Mouse (Mus musculus) midbrain, embryonic 12.5 days (tissue): ENCODE measurements at regions not wholly inside any gene's neighbourhood (a gene's known extent, or its start where the extent isn't known, plus 50 kb on each side); places are given as distances from the start of the nearest gene placed in this dataset.

Experiments used
- ATAC-seq: fragments of 200-750 bp; cut with Nextera tagmentation; 2 replicates; pipeline ENCODE4 v1.8.0; 2017; ENCODE audit warnings: low read depth, moderate TSS enrichment, moderate library complexity; ENCODE audit not compliant: low FRiP score
- H3K27ac ChIP-seq: fragments of 300-500 bp; sonication (generic); replicated peaks from 2 replicates; pipeline ENCODE4 v1.5.1; 2016; ENCODE audit warnings: mild to moderate bottlenecking
- H3K27me3 ChIP-seq: fragments of 300-500 bp; sonication (generic); 2 replicates; pipeline ENCODE4 v1.6.1; 2016; ENCODE audit warnings: mild to moderate bottlenecking
- H3K36me3 ChIP-seq: fragments of 300-500 bp; sonication (generic); 2 replicates; pipeline ENCODE4 v1.6.1; 2016
- H3K4me1 ChIP-seq: fragments of 300-500 bp; sonication (generic); 2 replicates; pipeline ENCODE4 v1.6.1; 2016
- H3K4me2 ChIP-seq: fragments of 300-500 bp; sonication (generic); replicated peaks from 2 replicates; pipeline ENCODE4 v1.6.1; 2016; ENCODE audit warnings: mild to moderate bottlenecking, moderate library complexity
- H3K4me3 ChIP-seq: fragments of 300-500 bp; sonication (generic); 2 replicates; pipeline ENCODE4 v1.5.1; 2016; ENCODE audit warnings: mild to moderate bottlenecking
- H3K9ac ChIP-seq: fragments of 300-500 bp; sonication (generic); replicated peaks from 2 replicates; pipeline ENCODE4 v1.6.1; 2016; ENCODE audit warnings: mild to moderate bottlenecking, moderate library complexity
- H3K9me3 ChIP-seq: fragments of 300-500 bp; sonication (generic); 2 replicates; pipeline ENCODE4 v1.6.1; 2016; ENCODE audit warnings: mild to moderate bottlenecking
- WGBS: fragments of 180-500 bp; shearing (Covaris S2); methylation state at CpG from one replicate; pipeline ENCODE4 v1.1.7; 2016; 5-methylcytosine and 5-hydroxymethylcytosine counted together

GRCm38 (mm10) chr1:64341596-64341995, 190.8 kb upstream of the Creb1 start:
- ATAC-seq, result no peak
- H3K4me3 ChIP-seq, result no peak overlapping the region
- peaks cover 17% of the 10 kb centered on the region for H3K4me1 ChIP-seq
- WGBS, result 91% methylated on average over 6 of the region's 6 CpGs
- H3K9me3 ChIP-seq, result no peaks in the 10 kb centered on the region
- no peak overlapping the region for H3K4me2 ChIP-seq
- H3K27me3 ChIP-seq, result no peaks in the 10 kb centered on the region
- no peaks in the 10 kb centered on the region for H3K36me3 ChIP-seq
- no peak overlapping the region for H3K27ac ChIP-seq
- no peak overlapping the region for H3K9ac ChIP-seq

GRCm38 (mm10) chr1:64338575-64338961, 193.9 kb upstream of the Creb1 start:
- Histone ChIP-seq H3K27ac (no peak overlapping the region), H3K4me1 (peaks cover 16% of the 10 kb centered on the region), H3K36me3 (no peaks in the 10 kb centered on the region), H3K9me3 (no peaks in the 10 kb centered on the region), H3K27me3 (no peaks in the 10 kb centered on the region), H3K4me2 (peak overlapping the region; percentile 33), H3K9ac (no peak overlapping the region), H3K4me3 (no peak overlapping the region)
- no peak for ATAC-seq
- 15% methylated on average over 9 of the region's 9 CpGs for WGBS

- no peaks in the 10 kb centered on the region for H3K36me3 ChIP-seq
- H3K27ac ChIP-seq, result no peak overlapping the region
- H3K9ac ChIP-seq, result no peak overlapping the region
- H3K4me1 ChIP-seq, result peaks cover 12% of the 10 kb centered on the region
- ATAC-seq, result no peak
- H3K9me3 ChIP-seq, result no peaks in the 10 kb centered on the region
- WGBS, result 41% methylated on average over 25 of the region's 25 CpGs
- H3K4me3 ChIP-seq, result no peak overlapping the region
- H3K4me2 ChIP-seq, result peak overlapping the region; percentile 33
- no peaks in the 10 kb centered on the region for H3K27me3 ChIP-seq
These were observed 194.5 kb upstream of the Creb1 start for GRCm38 (mm10) chr1:64337619-64338574.

- Histone ChIP-seq H3K36me3 (no peaks in the 10 kb centered on the region), H3K4me3 (no peak overlapping the region), H3K4me2 (no peak overlapping the region), H3K9me3 (no peaks in the 10 kb centered on the region), H3K27ac (no peak overlapping the region), H3K9ac (no peak overlapping the region), H3K4me1 (no peaks in the 10 kb centered on the region), H3K27me3 (no peaks in the 10 kb centered on the region)
- 77% methylated on average over 2 of the region's 2 CpGs for WGBS
- no peak for ATAC-seq
These were observed 200.9 kb upstream of the Creb1 start for GRCm38 (mm10) chr1:64331566-64331965.

GRCm38 (mm10) chr1:64330721-64331120, 201.7 kb upstream of the Creb1 start:
- WGBS, result 11% methylated on average over 2 of the region's 2 CpGs
- no peaks in the 10 kb centered on the region for H3K4me1 ChIP-seq
- no peak overlapping the region for H3K4me2 ChIP-seq
- H3K27me3 ChIP-seq, result no peaks in the 10 kb centered on the region
- H3K27ac ChIP-seq, result no peak overlapping the region
- H3K4me3 ChIP-seq, result no peak overlapping the region
- no peaks in the 10 kb centered on the region for H3K9me3 ChIP-seq
- no peak for ATAC-seq
- H3K36me3 ChIP-seq, result no peaks in the 10 kb centered on the region
- H3K9ac ChIP-seq, result no peak overlapping the region

GRCm38 (mm10) chr1:64322197-64322596, 200.1 kb upstream of the Klf7 start:
- Histone ChIP-seq H3K4me3 (no peak overlapping the region), H3K36me3 (no peaks in the 10 kb centered on the region), H3K9me3 (no peaks in the 10 kb centered on the region), H3K9ac (no peak overlapping the region), H3K4me2 (no peak overlapping the region), H3K27me3 (no peaks in the 10 kb centered on the region), H3K4me1 (no peaks in the 10 kb centered on the region), H3K27ac (no peak overlapping the region)
- 95% methylated on average over 4 of the region's 4 CpGs for WGBS
- ATAC-seq, result no peak

GRCm38 (mm10) chr1:64319155-64319582, 197.1 kb upstream of the Klf7 start:
- Histone ChIP-seq H3K4me3 (no peak overlapping the region), H3K4me2 (no peak overlapping the region), H3K4me1 (no peaks in the 10 kb centered on the region), H3K9me3 (no peaks in the 10 kb centered on the region), H3K9ac (no peak overlapping the region), H3K27me3 (no peaks in the 10 kb centered on the region), H3K36me3 (no peaks in the 10 kb centered on the region), H3K27ac (no peak overlapping the region)
- ATAC-seq, result no peak
- 80% methylated on average over 3 of the region's 3 CpGs for WGBS

GRCm38 (mm10) chr1:64318440-64319154, 196.5 kb upstream of the Klf7 start:
- no peaks in the 10 kb centered on the region for H3K4me1 ChIP-seq
- 84% methylated on average over 8 of the region's 8 CpGs for WGBS
- no peak overlapping the region for H3K4me3 ChIP-seq
- H3K4me2 ChIP-seq, result no peak overlapping the region
- H3K9ac ChIP-seq, result no peak overlapping the region
- no peaks in the 10 kb centered on the region for H3K9me3 ChIP-seq
- no peak overlapping the region for H3K27ac ChIP-seq
- no peaks in the 10 kb centered on the region for H3K36me3 ChIP-seq
- H3K27me3 ChIP-seq, result no peaks in the 10 kb centered on the region
- no peak for ATAC-seq

- WGBS, result 86% methylated on average over 5 of the region's 5 CpGs
- no peak for ATAC-seq
These were observed 195.1 kb upstream of the Klf7 start for GRCm38 (mm10) chr1:64317032-64317636.

GRCm38 (mm10) chr1:64311371-64311770, 189.3 kb upstream of the Klf7 start:
- ATAC-seq, result 0 out of 2 replicates have a peak, but pooled peaks have one; percentile 12
- WGBS, result 22% methylated on average over 3 of the region's 3 CpGs
- Histone ChIP-seq H3K27me3 (no peaks in the 10 kb centered on the region), H3K9ac (no peak overlapping the region), H3K4me1 (peaks cover 3% of the 10 kb centered on the region; the same call in 1 of the 2 replicates), H3K4me2 (no peak overlapping the region), H3K36me3 (no peaks in the 10 kb centered on the region), H3K4me3 (no peak overlapping the region), H3K27ac (no peak overlapping the region), H3K9me3 (no peaks in the 10 kb centered on the region)

More at GRCm38 (mm10) chr1:64317032-64317636, 195.1 kb upstream of the Klf7 start:
- no peak overlapping the region for H3K27ac ChIP-seq
- H3K27me3 ChIP-seq, result no peaks in the 10 kb centered on the region
- H3K4me3 ChIP-seq, result no peak overlapping the region
- no peaks in the 10 kb centered on the region for H3K9me3 ChIP-seq
- H3K4me2 ChIP-seq, result no peak overlapping the region
- H3K4me1 ChIP-seq, result no peaks in the 10 kb centered on the region
- H3K36me3 ChIP-seq, result no peaks in the 10 kb centered on the region
- no peak overlapping the region for H3K9ac ChIP-seq

GRCm38 (mm10) chr1:64308560-64308959, 186.5 kb upstream of the Klf7 start:
- 0 out of 2 replicates have a peak overlapping the region, but pooled peaks have one; percentile 3 for H3K27ac ChIP-seq

GRCm38 (mm10) chr1:64308088-64308487, 186.0 kb upstream of the Klf7 start:
- Histone ChIP-seq H3K36me3 (no peaks in the 10 kb centered on the region), H3K4me1 (peaks cover 10% of the 10 kb centered on the region), H3K27me3 (no peaks in the 10 kb centered on the region), H3K9ac (no peak overlapping the region), H3K4me3 (no peak overlapping the region), H3K9me3 (no peaks in the 10 kb centered on the region), H3K4me2 (no peak overlapping the region), H3K27ac (0 out of 2 replicates have a peak overlapping the region, but pooled peaks have one; percentile 3)
- 82% methylated on average over 10 of the region's 10 CpGs for WGBS
- ATAC-seq, result no peak

More at GRCm38 (mm10) chr1:64308560-64308959, 186.5 kb upstream of the Klf7 start:
- Histone ChIP-seq H3K27me3 (no peaks in the 10 kb centered on the region), H3K4me2 (no peak overlapping the region), H3K4me3 (no peak overlapping the region), H3K9ac (no peak overlapping the region), H3K4me1 (peaks cover 7% of the 10 kb centered on the region), H3K36me3 (no peaks in the 10 kb centered on the region), H3K9me3 (no peaks in the 10 kb centered on the region)
- ATAC-seq, result no peak
- WGBS, result 93% methylated on average over 15 of the region's 15 CpGs
